Mouse (Mus musculus) heart, embryonic 12.5 days (tissue): ENCODE results near the gene 2610008E11Rik. TPM values are rescaled to one million over a fixed set of nuclear protein-coding genes. Genes with fewer than 3 reads are reported as not detected.

Experiments
- ATAC-seq: fragments of 200-750 bp; cut with Nextera tagmentation; 2 replicates; pipeline ENCODE4 v1.8.0; 2017; ENCODE audit warnings: moderate TSS enrichment, moderate library complexity; ENCODE audit not compliant: insufficient number of reproducible peaks, low FRiP score
- H3K27ac ChIP-seq: fragments of 300-500 bp; sonication (generic); 2 replicates; pipeline ENCODE4 v1.5.1; 2016; ENCODE audit warnings: mild to moderate bottlenecking, moderate library complexity; ENCODE audit not compliant: poor library complexity, severe bottlenecking
- H3K27me3 ChIP-seq: fragments of 300-500 bp; sonication (generic); replicated peaks from 2 replicates; pipeline ENCODE4 v1.6.1; 2016; ENCODE audit warnings: mild to moderate bottlenecking, moderate library complexity
- H3K36me3 ChIP-seq: fragments of 300-500 bp; sonication (generic); 2 replicates; pipeline ENCODE4 v1.6.1; 2016; ENCODE audit warnings: mild to moderate bottlenecking, moderate library complexity
- H3K4me1 ChIP-seq: fragments of 300-500 bp; sonication (generic); replicated peaks from 2 replicates; pipeline ENCODE4 v1.6.1; 2016; ENCODE audit warnings: mild to moderate bottlenecking
- H3K4me2 ChIP-seq: fragments of 300-500 bp; sonication (generic); 2 replicates; pipeline ENCODE4 v1.6.1; 2016; ENCODE audit warnings: mild to moderate bottlenecking, moderate library complexity
- H3K4me3 ChIP-seq: fragments of 300-500 bp; sonication (generic); 2 replicates; pipeline ENCODE4 v1.5.1; 2016; ENCODE audit warnings: mild to moderate bottlenecking
- H3K9ac ChIP-seq: fragments of 300-500 bp; sonication (generic); 2 replicates; pipeline ENCODE4 v1.6.1; 2016; ENCODE audit warnings: mild to moderate bottlenecking, moderate library complexity
- H3K9me3 ChIP-seq: fragments of 300-500 bp; sonication (generic); replicated peaks from 2 replicates; pipeline ENCODE4 v1.6.1; 2016; ENCODE audit warnings: mild to moderate bottlenecking, moderate library complexity
- WGBS: fragments of 180-500 bp; shearing (Covaris S2); methylation state at CpG from one replicate; pipeline ENCODE4 v1.1.7; 2016; 5-methylcytosine and 5-hydroxymethylcytosine counted together
- polyA plus RNA-seq: library from polyadenylated mRNA; unstranded; fragments of >200 nt; fragmentation: Nextera tagmentation; extraction: Ambion mirVana; gene quantifications from 2 replicates; pipeline ENCODE4 v1.2.1, GENCODE M21; 2016

Gene 2610008E11Rik
- polyA plus RNA-seq = 19.8 and 20.5 TPM in 2 replicates

DNA sequence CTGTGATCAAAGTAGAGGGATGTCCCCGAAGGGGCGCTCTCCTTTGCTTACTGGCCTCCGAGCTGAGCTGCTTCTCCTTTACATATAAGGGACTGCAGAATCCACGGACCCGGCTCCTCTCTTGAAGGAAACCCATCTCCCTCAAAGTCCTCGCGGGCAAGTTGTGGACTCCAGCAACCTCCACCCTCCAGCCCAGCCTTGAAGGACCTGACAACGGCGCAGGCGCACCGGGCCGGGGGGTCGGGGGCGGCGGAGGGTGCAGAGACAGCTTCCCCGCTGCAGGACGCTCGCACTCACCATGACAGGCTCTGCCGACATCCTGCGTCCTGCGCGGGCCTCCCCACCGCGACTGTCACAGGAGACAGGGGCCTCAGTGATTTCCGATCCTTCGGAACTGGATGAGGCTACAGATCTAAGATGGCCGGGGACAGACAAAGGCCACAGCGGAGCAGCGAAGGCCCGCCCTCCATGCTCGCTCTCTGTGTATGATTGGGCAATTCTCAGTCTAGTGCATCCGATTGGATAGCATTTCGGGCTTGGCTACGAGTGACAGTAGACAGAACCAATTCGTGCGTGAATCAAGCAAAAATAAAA lies at the start of gene 2610008E11Rik:
2610008E11Rik (minus strand) TSS at position 440 of the 594 bp plus-strand sequence.
- Histone ChIP-seq H3K4me3 (peak within 1 kb of the TSS; percentile 90), H3K9ac (peak within 1 kb of the TSS; percentile 92), H3K27me3 (no peaks in the 10 kb centered on the region), H3K9me3 (no peaks in the 10 kb centered on the region), H3K36me3 (peaks cover 17% of the 10 kb centered on the region), H3K4me2 (peak within 1 kb of the TSS; percentile 82), H3K4me1 (peaks cover 22% of the 10 kb centered on the region), H3K27ac (peak within 1 kb of the TSS; percentile 97)
- 0% methylated on average over 36 of the region's 36 CpGs for WGBS
- ATAC-seq = peak; percentile 100

GRCm38 (mm10) chr10:79116125-79116849 lies 18.9 kb upstream of the 2610008E11Rik start:
- Histone ChIP-seq H3K9me3 (0 out of 2 replicates have a peak, but pooled peaks cover 2% of the 10 kb centered on the region), H3K27me3 (no peaks in the 10 kb centered on the region), H3K4me1 (peaks cover 4% of the 10 kb centered on the region), H3K9ac (no peak overlapping the region), H3K4me2 (no peak overlapping the region), H3K27ac (peak overlapping the region; percentile 62), H3K36me3 (no peaks in the 10 kb centered on the region), H3K4me3 (no peak overlapping the region)
- ATAC-seq = peak; percentile 73
- WGBS = 22% methylated on average over 4 of the region's 4 CpGs

DNA sequence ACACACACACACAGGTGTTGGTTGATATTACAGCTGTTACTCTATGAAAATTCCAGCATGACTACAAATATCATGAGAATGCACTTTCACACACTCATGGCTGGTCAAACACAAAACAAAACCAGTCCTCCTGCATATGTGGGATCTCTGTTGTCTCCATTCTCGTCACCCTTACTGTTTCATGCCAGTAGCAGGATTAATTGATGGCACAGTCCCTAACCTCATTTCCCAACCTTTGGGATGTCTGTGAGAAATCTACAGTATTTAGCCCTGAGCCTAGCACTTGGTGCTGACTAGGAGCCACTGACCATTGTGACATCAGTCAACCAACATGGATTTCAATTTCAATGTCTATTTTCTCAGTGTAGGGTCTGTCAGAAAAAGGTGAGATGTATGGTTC lies 17.7 kb upstream of the 2610008E11Rik start:
- H3K9me3 ChIP-seq = 0 out of 2 replicates have a peak, but pooled peaks cover 2% of the 10 kb centered on the region
- H3K4me2 ChIP-seq = no peak overlapping the region
- ATAC-seq = no peak
- no peak overlapping the region for H3K4me3 ChIP-seq
- no peak overlapping the region for H3K9ac ChIP-seq
- H3K27me3 ChIP-seq = no peaks in the 10 kb centered on the region
- no peak overlapping the region for H3K27ac ChIP-seq
- no peaks in the 10 kb centered on the region for H3K36me3 ChIP-seq
- H3K4me1 ChIP-seq = peaks cover 4% of the 10 kb centered on the region
- 71% methylated on average over 1 of the region's 1 CpGs for WGBS

DNA sequence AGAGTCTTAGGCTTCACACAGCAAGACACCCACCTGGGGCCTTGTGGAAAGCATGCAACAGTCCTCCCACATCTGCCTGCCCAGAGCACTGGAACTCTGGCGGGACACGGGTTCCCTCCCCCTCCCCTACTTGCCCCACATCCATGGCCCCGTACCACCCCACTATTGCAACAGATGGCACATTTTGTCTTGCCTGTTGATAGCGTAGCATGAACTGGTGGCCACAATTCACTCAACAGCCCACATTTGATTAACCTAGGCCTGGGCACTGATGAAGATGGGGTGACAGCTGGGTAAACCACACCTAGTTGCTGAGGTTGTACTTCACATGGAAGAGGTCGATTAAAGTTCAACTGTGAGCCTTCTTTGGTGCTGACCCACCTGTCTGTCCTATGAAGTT lies 13.1 kb upstream of the 2610008E11Rik start:
- no peaks in the 10 kb centered on the region for H3K36me3 ChIP-seq
- peaks cover 20% of the 10 kb centered on the region for H3K4me1 ChIP-seq
- H3K9me3 ChIP-seq = no peaks in the 10 kb centered on the region
- ATAC-seq = no peak
- no peak overlapping the region for H3K4me2 ChIP-seq
- H3K27ac ChIP-seq = no peak overlapping the region
- H3K4me3 ChIP-seq = no peak overlapping the region
- no peaks in the 10 kb centered on the region for H3K27me3 ChIP-seq
- 71% methylated on average over 5 of the region's 5 CpGs for WGBS
- no peak overlapping the region for H3K9ac ChIP-seq

- Histone ChIP-seq H3K27ac (no peak overlapping the region), H3K9me3 (no peaks in the 10 kb centered on the region), H3K4me1 (peaks cover 20% of the 10 kb centered on the region), H3K9ac (no peak overlapping the region), H3K27me3 (no peaks in the 10 kb centered on the region), H3K4me3 (no peak overlapping the region), H3K4me2 (no peak overlapping the region), H3K36me3 (no peaks in the 10 kb centered on the region)
- 70% methylated on average over 1 of the region's 1 CpGs for WGBS
- no peak for ATAC-seq
Observed at GRCm38 (mm10) chr10:79109156-79109555, 11.8 kb upstream of the 2610008E11Rik start.

- Histone ChIP-seq H3K4me2 (no peak overlapping the region), H3K36me3 (no peaks in the 10 kb centered on the region), H3K27ac (no peak overlapping the region), H3K4me1 (peaks cover 20% of the 10 kb centered on the region), H3K27me3 (no peaks in the 10 kb centered on the region), H3K4me3 (no peak overlapping the region), H3K9ac (no peak overlapping the region), H3K9me3 (no peaks in the 10 kb centered on the region)
- WGBS = 64% methylated on average over 2 of the region's 2 CpGs
- ATAC-seq = no peak
Observed at GRCm38 (mm10) chr10:79107531-79107930, 10.1 kb upstream of the 2610008E11Rik start.

DNA sequence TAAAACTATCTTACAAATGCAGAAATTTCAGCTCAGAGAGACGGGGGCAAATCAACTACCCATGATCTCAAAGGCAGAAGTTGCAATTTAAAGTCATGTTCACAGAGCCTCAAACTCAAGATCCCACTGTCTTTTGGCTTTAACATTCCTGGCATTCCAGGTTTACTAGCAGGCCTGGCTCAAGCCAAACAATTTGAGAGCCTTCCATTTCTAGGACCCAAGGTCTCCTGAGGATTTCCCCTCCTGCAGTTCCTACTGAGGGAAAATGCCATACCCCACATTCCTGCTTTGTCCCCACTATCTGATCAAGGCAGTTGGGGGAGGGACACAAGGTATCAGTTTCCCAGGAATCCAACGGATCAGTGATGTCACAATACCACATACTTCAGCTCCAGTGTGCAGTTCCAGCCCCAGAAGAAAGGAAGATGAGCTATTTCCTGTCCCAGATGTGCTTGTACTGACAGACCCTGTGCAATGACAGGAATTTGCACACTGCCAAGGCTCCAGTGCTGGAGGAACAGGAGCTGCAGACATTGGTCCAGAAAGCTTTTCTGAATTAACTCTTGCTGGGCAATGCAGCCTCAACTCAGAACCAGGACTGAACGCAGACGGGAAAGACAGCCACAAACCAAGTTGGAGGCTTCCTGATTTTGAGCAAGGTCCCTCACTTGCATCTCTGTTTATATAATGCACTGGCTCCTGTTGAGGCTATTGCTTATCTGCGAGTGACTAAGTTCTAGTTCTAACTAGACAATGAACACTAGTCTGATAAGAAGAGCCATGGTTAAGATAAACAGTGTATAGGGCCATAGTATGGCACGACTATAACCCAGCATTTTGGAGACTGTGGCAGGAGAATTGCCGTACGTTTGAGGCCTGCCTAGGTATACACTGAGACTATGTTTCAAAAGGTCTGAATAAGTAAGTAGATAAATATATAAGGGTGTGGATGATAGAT lies 9.2 kb upstream of the 2610008E11Rik start:
- no peaks in the 10 kb centered on the region for H3K9me3 ChIP-seq
- no peak overlapping the region; the same call in 1 of the 2 replicates for H3K4me2 ChIP-seq
- H3K4me3 ChIP-seq = no peak overlapping the region
- peak overlapping the region; percentile 64 for H3K27ac ChIP-seq
- no peaks in the 10 kb centered on the region for H3K36me3 ChIP-seq
- H3K4me1 ChIP-seq = peaks cover 20% of the 10 kb centered on the region
- no peak overlapping the region for H3K9ac ChIP-seq
- 29% methylated on average over 8 of the region's 8 CpGs for WGBS
- H3K27me3 ChIP-seq = no peaks in the 10 kb centered on the region
- ATAC-seq = peak; percentile 57; the same call in 1 of the 2 replicates

GRCm38 (mm10) chr10:79096706-79097105 lies 694 bp downstream of the 2610008E11Rik start:
- H3K27me3 ChIP-seq = no peaks in the 10 kb centered on the region
- no peaks in the 10 kb centered on the region for H3K9me3 ChIP-seq
- 8% methylated on average over 2 of the region's 2 CpGs for whole genome bisulfite sequencing
- peaks cover 23% of the 10 kb centered on the region for H3K36me3 ChIP-seq
- peak overlapping the region; percentile 97 for H3K27ac ChIP-seq
- peaks cover 22% of the 10 kb centered on the region for H3K4me1 ChIP-seq
- peak overlapping the region; percentile 92 for H3K9ac ChIP-seq
- no peak for ATAC-seq
- peak overlapping the region; percentile 82 for H3K4me2 ChIP-seq
- H3K4me3 ChIP-seq = peak overlapping the region; percentile 90

DNA sequence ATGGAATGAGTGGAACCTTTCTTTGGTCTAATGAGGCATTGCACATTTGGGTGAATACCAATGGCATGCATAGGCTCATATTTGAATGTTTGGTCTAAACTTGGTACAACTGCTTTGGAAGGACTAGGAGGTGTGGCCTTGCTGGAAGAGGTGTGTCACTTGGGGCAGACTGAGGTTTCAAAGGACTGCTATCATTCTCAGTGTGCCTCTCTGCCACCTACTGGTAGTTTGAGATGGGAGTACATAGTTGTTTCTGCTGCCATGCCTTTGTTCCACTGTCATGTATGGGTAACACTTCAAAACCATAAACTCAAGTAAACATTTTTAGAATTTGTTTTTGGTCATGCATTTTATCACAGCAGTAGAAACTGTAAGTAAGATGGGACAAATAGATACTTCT lies 5.7 kb downstream of the 2610008E11Rik start:
- H3K27ac ChIP-seq = no peak overlapping the region
- H3K27me3 ChIP-seq = no peaks in the 10 kb centered on the region
- H3K4me2 ChIP-seq = no peak overlapping the region
- no peak for ATAC-seq
- no peaks in the 10 kb centered on the region for H3K9me3 ChIP-seq
- H3K9ac ChIP-seq = no peak overlapping the region
- H3K4me1 ChIP-seq = peaks cover 16% of the 10 kb centered on the region
- H3K36me3 ChIP-seq = peaks cover 67% of the 10 kb centered on the region
- no peak overlapping the region for H3K4me3 ChIP-seq

DNA sequence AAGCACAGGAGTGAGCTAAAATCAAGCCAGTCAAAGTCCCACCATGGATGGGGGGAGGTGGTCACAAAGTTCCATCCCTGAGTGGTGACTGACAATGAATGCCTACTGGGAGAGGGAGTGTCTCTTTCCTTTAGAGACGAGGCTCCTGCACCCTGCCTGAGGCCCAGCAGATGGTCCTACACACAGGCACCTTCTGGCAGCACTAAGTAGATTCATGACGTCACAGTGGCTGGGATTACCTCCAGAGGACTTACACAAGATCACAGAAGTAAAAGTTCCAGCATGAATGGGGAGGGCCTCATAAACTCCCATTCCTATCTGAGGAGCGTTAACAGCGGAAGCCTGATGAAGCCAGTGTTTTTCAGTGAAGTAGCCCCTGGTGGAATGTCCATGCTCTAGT lies 8.4 kb downstream of the 2610008E11Rik start:
- Histone ChIP-seq H3K9me3 (no peaks in the 10 kb centered on the region), H3K4me3 (no peak overlapping the region), H3K36me3 (peaks cover 67% of the 10 kb centered on the region), H3K4me2 (no peak overlapping the region), H3K9ac (no peak overlapping the region), H3K27ac (no peak overlapping the region), H3K27me3 (no peaks in the 10 kb centered on the region), H3K4me1 (no peaks in the 10 kb centered on the region)
- WGBS = 70% methylated on average over 4 of the region's 4 CpGs
- no peak for ATAC-seq

DNA sequence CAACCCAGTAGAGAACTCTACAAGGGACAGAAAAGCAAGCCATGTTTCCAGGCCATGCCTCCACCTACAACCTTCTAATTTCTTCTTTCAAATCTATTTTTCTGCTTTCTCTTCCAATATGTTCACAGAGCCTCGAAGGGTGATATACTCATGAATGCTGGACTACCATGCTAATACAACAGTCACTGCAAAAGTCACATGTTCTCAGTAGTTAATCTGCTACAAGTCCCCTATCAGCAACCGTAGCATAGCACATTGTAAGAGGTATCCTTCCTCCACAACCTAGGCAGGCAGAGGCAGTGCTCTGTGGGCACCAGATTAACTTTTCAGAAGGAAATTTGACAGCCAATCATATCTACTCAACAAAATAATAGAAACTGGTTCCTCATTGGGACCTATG lies 10.8 kb downstream of the 2610008E11Rik start:
- no peak overlapping the region for H3K9ac ChIP-seq
- H3K36me3 ChIP-seq = peaks cover 48% of the 10 kb centered on the region
- H3K27ac ChIP-seq = no peak overlapping the region
- no peak overlapping the region for H3K4me2 ChIP-seq
- H3K4me1 ChIP-seq = no peaks in the 10 kb centered on the region
- no peaks in the 10 kb centered on the region for H3K9me3 ChIP-seq
- H3K4me3 ChIP-seq = no peak overlapping the region
- WGBS = 93% methylated on average over 2 of the region's 2 CpGs
- no peaks in the 10 kb centered on the region for H3K27me3 ChIP-seq
- no peak for ATAC-seq
